In genomic region chr11:44657833-44658395, GRCm38 (mm10) we compare ENCODE assay signal across 19 mouse cellular contexts. TPM values are rescaled to one million over a fixed set of nuclear protein-coding genes. Genes with fewer than 3 reads are reported as not detected.
DNase-seq lines count a peak whose midpoint lies in the region; ATAC-seq lines count a peak whose summit lies in the region.
"Had no signal": no experiment of that assay in that cellular context is flagged by ENCODE, and none has a peak within 500 bp of the region (broad histone marks: within the 10 kb centered on the region; RNA-seq: fewer than 3 reads in every experiment).

No protein-coding gene starts in this region.

- peaks cover 33% of the 10 kb centered on the region for H3K4me1 ChIP-seq in forebrain, embryonic 12.5 days
- peaks cover 41% of the 10 kb centered on the region for H3K4me1 ChIP-seq in forebrain, embryonic 10.5 days
- H3K4me1 ChIP-seq in limb, embryonic 15.5 days: peaks cover 6% of the 10 kb centered on the region
- peaks cover 44% of the 10 kb centered on the region for H3K4me1 ChIP-seq in limb, embryonic 10.5 days
- peaks cover 41% of the 10 kb centered on the region for H3K4me1 ChIP-seq in hindbrain, embryonic 12.5 days
- H3K4me1 ChIP-seq in midbrain, embryonic 16.5 days (ENCODE audit: control insufficient read depth, insufficient read depth, low read length): peaks cover 12% of the 10 kb centered on the region
- H3K4me1 ChIP-seq: megakaryocyte, embryonic 14.5 days had no signal

- no peaks in the 10 kb centered on the region for H3K36me3 ChIP-seq in forebrain, embryonic 12.5 days (replicated peaks)
- H3K36me3 ChIP-seq in forebrain, embryonic 10.5 days (replicated peaks): no peaks in the 10 kb centered on the region
- no peaks in the 10 kb centered on the region for H3K36me3 ChIP-seq in limb, embryonic 15.5 days
- no peaks in the 10 kb centered on the region for H3K36me3 ChIP-seq in limb, embryonic 10.5 days
- H3K36me3 ChIP-seq in hindbrain, embryonic 12.5 days: no peaks in the 10 kb centered on the region
- no peaks in the 10 kb centered on the region for H3K36me3 ChIP-seq in midbrain, embryonic 16.5 days (ENCODE audit: control insufficient read depth, insufficient read depth, low read length)
- H3K36me3 ChIP-seq: limb, embryonic 13.5 days had no signal

- no peak overlapping the region for H3K4me2 ChIP-seq in forebrain, embryonic 12.5 days
- no peak overlapping the region for H3K4me2 ChIP-seq in limb, embryonic 15.5 days
- no peak overlapping the region for H3K4me2 ChIP-seq in hindbrain, embryonic 12.5 days (replicated peaks)
- H3K4me2 ChIP-seq in midbrain, embryonic 16.5 days (ENCODE audit: low read length): no peak overlapping the region
- H3K4me2 ChIP-seq: limb, embryonic 13.5 days had no signal

- no peak overlapping the region for H3K4me3 ChIP-seq in forebrain, embryonic 12.5 days (replicated peaks)
- H3K4me3 ChIP-seq in forebrain, embryonic 10.5 days: no peak overlapping the region
- no peak overlapping the region for H3K4me3 ChIP-seq in limb, embryonic 15.5 days
- H3K4me3 ChIP-seq in limb, embryonic 10.5 days: no peak overlapping the region
- H3K4me3 ChIP-seq in hindbrain, embryonic 12.5 days: no peak overlapping the region
- no peak overlapping the region for H3K4me3 ChIP-seq in midbrain, embryonic 16.5 days (ENCODE audit: low read depth, low read length)
- H3K4me3 ChIP-seq: left cerebral cortex, adult 2 months; limb, embryonic 13.5 days; megakaryocyte, embryonic 14.5 days had no signal

- WGBS in forebrain, embryonic 12.5 days: 56% methylated on average over 6 of the region's 6 CpGs
- 53% methylated on average over 6 of the region's 6 CpGs for WGBS in forebrain, embryonic 10.5 days
- WGBS in limb, embryonic 15.5 days: 62% methylated on average over 6 of the region's 6 CpGs
- 60% methylated on average over 6 of the region's 6 CpGs for WGBS in limb, embryonic 10.5 days
- 21% methylated on average over 6 of the region's 6 CpGs for WGBS in hindbrain, embryonic 12.5 days
- WGBS in midbrain, embryonic 16.5 days: 42% methylated on average over 6 of the region's 6 CpGs

- H3K9me3 ChIP-seq in forebrain, embryonic 12.5 days: no peaks in the 10 kb centered on the region
- H3K9me3 ChIP-seq in forebrain, embryonic 10.5 days: no peaks in the 10 kb centered on the region
- H3K9me3 ChIP-seq in limb, embryonic 15.5 days: no peaks in the 10 kb centered on the region
- no peaks in the 10 kb centered on the region for H3K9me3 ChIP-seq in limb, embryonic 10.5 days (replicated peaks)
- no peaks in the 10 kb centered on the region for H3K9me3 ChIP-seq in hindbrain, embryonic 12.5 days (replicated peaks)
- H3K9me3 ChIP-seq in midbrain, embryonic 16.5 days (replicated peaks; ENCODE audit: control insufficient read depth, low read length, poor library complexity, severe bottlenecking): no peaks in the 10 kb centered on the region
- H3K9me3 ChIP-seq: limb, embryonic 13.5 days; megakaryocyte, embryonic 14.5 days had no signal

- ATAC-seq in forebrain, embryonic 12.5 days (ENCODE audit: low FRiP score): no peak
- no peak for ATAC-seq in limb, embryonic 15.5 days (ENCODE audit: insufficient number of reproducible peaks, low FRiP score, low TSS enrichment, low read depth)
- ATAC-seq in hindbrain, embryonic 12.5 days (ENCODE audit: low FRiP score): no peak
- no peak for ATAC-seq in midbrain, embryonic 16.5 days
- no peak for ATAC-seq in activated CD4-positive, CD25-positive, alpha-beta regulatory T cell, adult 4 months
- ATAC-seq: inflammation-experienced regulatory T-cells, adult 6 months had no signal

- H3K27me3 ChIP-seq in forebrain, embryonic 12.5 days: peaks cover 66% of the 10 kb centered on the region
- H3K27me3 ChIP-seq in forebrain, embryonic 10.5 days (ENCODE audit: poor library complexity, severe bottlenecking): peaks cover 82% of the 10 kb centered on the region
- no peaks in the 10 kb centered on the region for H3K27me3 ChIP-seq in limb, embryonic 15.5 days
- H3K27me3 ChIP-seq in limb, embryonic 10.5 days (ENCODE audit: low read depth, poor library complexity, severe bottlenecking): no peaks in the 10 kb centered on the region
- H3K27me3 ChIP-seq in hindbrain, embryonic 12.5 days: no peaks in the 10 kb centered on the region
- H3K27me3 ChIP-seq in midbrain, embryonic 16.5 days (ENCODE audit: control insufficient read depth, insufficient read depth, low read depth, low read length): no peaks in the 10 kb centered on the region
- H3K27me3 ChIP-seq: limb, embryonic 13.5 days; megakaryocyte, embryonic 14.5 days had no signal

- H3K27ac ChIP-seq in forebrain, embryonic 12.5 days: peak overlapping the region; percentile 53; the same call in 1 of the 2 replicates
- H3K27ac ChIP-seq in forebrain, embryonic 10.5 days: no peak overlapping the region
- 0 out of 2 replicates have a peak overlapping the region, but pooled peaks have one; percentile 11 for H3K27ac ChIP-seq in limb, embryonic 15.5 days
- no peak overlapping the region for H3K27ac ChIP-seq in limb, embryonic 10.5 days
- peak overlapping the region; percentile 76 for H3K27ac ChIP-seq in hindbrain, embryonic 12.5 days
- H3K27ac ChIP-seq in midbrain, embryonic 16.5 days (ENCODE audit: low read length): peak overlapping the region; percentile 55; the same call in 1 of the 2 replicates
- H3K27ac ChIP-seq: left cerebral cortex, adult 2 months; limb, embryonic 13.5 days had no signal

- no peak overlapping the region for H3K9ac ChIP-seq in forebrain, embryonic 12.5 days
- H3K9ac ChIP-seq in limb, embryonic 15.5 days: no peak overlapping the region
- H3K9ac ChIP-seq in hindbrain, embryonic 12.5 days: no peak overlapping the region
- H3K9ac ChIP-seq in midbrain, embryonic 16.5 days (ENCODE audit: low read depth, low read length): no peak overlapping the region
- H3K9ac ChIP-seq: limb, embryonic 13.5 days had no signal

- DNase-seq in forebrain, embryonic 10.5 days (ENCODE audit: extremely low spot score, low spot score): no peak
- no peak for DNase-seq in limb, embryonic 10.5 days (ENCODE audit: low spot score)
- no peak for DNase-seq in thymus, postnatal 14 days
- DNase-seq: cerebellum, adult 11-12 months; cerebellum, postnatal 36 days; heart, postnatal 14 days; kidney, adult 8-10 months; kidney, postnatal 25 days; lung, postnatal 10 days; spleen, adult 18-20 months had no signal

RNA-seq across cellular contexts. Expression of gene Ebf1, which starts 40.8 kb away (rescaled TPM):
- 26.8 and 27.2 TPM in 2 replicates for polyA plus RNA-seq in forebrain, embryonic 12.5 days (2016; fragmentation: Nextera tagmentation; extraction: Ambion mirVana)
- polyA plus RNA-seq in forebrain, embryonic 10.5 days (2016; fragmentation: Nextera tagmentation; extraction: Ambion mirVana): 8.1 and 8.4 TPM in 2 replicates
- 54.1 and 65.0 TPM in 2 replicates for polyA plus RNA-seq in limb, embryonic 15.5 days (2015; fragmentation: Nextera tagmentation; extraction: Ambion mirVana)
- polyA plus RNA-seq in limb, embryonic 10.5 days (2016; fragmentation: Nextera tagmentation; extraction: Ambion mirVana): 7.4 and 23.8 TPM in 2 replicates
- polyA plus RNA-seq in hindbrain, embryonic 12.5 days (2016; fragmentation: Nextera tagmentation; extraction: Ambion mirVana): 111 and 122 TPM in 2 replicates
- polyA plus RNA-seq in midbrain, embryonic 16.5 days (2015; fragmentation: Nextera tagmentation; extraction: Ambion mirVana): 52.9 and 53.3 TPM in 2 replicates
- polyA plus RNA-seq in activated CD4-positive, CD25-positive, alpha-beta regulatory T cell, adult 4 months (2017; shearing (Covaris generic)): 1 to 10 TPM in 1 of 2 experiments, under 1 TPM in 1; 0.48 to 4.5 TPM

Comparison
In these comparisons a context has a peak if more than half of its experiments do, and no peak if none do; other contexts are left out.
1. H3K27ac ChIP-seq: peak in forebrain, embryonic 12.5 days (single experiment), limb, embryonic 15.5 days (single experiment), hindbrain, embryonic 12.5 days (single experiment) and midbrain, embryonic 16.5 days (single experiment); none in forebrain, embryonic 10.5 days (single experiment) and limb, embryonic 10.5 days (single experiment).